ENCODE assay signal across 36 mouse cellular contexts in genomic region chr14:48722763-48723162, GRCm38 (mm10). TPM values are rescaled to one million over a fixed set of nuclear protein-coding genes. Genes with fewer than 3 reads are reported as not detected.
"Had no signal": no experiment of that assay in that cellular context is flagged by ENCODE, and none has a peak within 500 bp of the region (broad histone marks: within the 10 kb centered on the region; RNA-seq: fewer than 3 reads in every experiment).

No protein-coding gene starts in this region.

- ATAC-seq: hindbrain, embryonic 16.5 days; inflammation-experienced regulatory T-cells, adult 6 months; intestine, embryonic 15.5 days; intestine, postnatal 0 days; liver, embryonic 12.5 days had no signal

- H3K4me3 ChIP-seq: heart, embryonic 10.5 days; heart, embryonic 12.5 days; hindbrain, embryonic 10.5 days; hindbrain, embryonic 12.5 days; intestine, embryonic 15.5 days; layer of hippocampus, adult 2 months; left cerebral cortex, adult 2 months; limb, embryonic 13.5 days; limb, embryonic 15.5 days; liver, embryonic 12.5 days had no signal

- H3K9me3 ChIP-seq: heart, embryonic 10.5 days; heart, embryonic 12.5 days; hindbrain, embryonic 10.5 days; hindbrain, embryonic 12.5 days; intestine, embryonic 15.5 days; limb, embryonic 13.5 days; limb, embryonic 15.5 days; liver, embryonic 12.5 days had no signal

- DNase-seq: gastrocnemius, postnatal 10 days; gastrocnemius, postnatal 25 days; heart, adult 18-20 months; heart, postnatal 10 days; heart, postnatal 4 days; kidney, adult 18-20 months; kidney, adult 8-10 months; kidney, postnatal 10 days; kidney, postnatal 25 days; kidney, postnatal 4 days; left cerebral cortex, postnatal 4 days had no signal

- H3K27ac ChIP-seq: heart, embryonic 10.5 days; hindbrain, embryonic 10.5 days; hindbrain, embryonic 12.5 days; hindbrain, embryonic 14.5 days; intestine, embryonic 15.5 days; layer of hippocampus, adult 2 months; left cerebral cortex, adult 2 months; limb, embryonic 13.5 days; limb, embryonic 15.5 days; liver, embryonic 12.5 days; liver, embryonic 14.5 days had no signal

- H3K27me3 ChIP-seq: heart, embryonic 12.5 days; hindbrain, embryonic 12.5 days; intestine, embryonic 15.5 days; limb, embryonic 13.5 days; limb, embryonic 15.5 days; liver, embryonic 12.5 days had no signal

- H3K9ac ChIP-seq: heart, embryonic 12.5 days; hindbrain, embryonic 12.5 days; hindbrain, embryonic 14.5 days; intestine, embryonic 15.5 days; limb, embryonic 13.5 days; limb, embryonic 15.5 days; liver, embryonic 12.5 days; liver, embryonic 14.5 days had no signal

- H3K36me3 ChIP-seq: heart, embryonic 10.5 days; heart, embryonic 12.5 days; hindbrain, embryonic 10.5 days; hindbrain, embryonic 12.5 days; intestine, embryonic 15.5 days; limb, embryonic 13.5 days; limb, embryonic 15.5 days; liver, embryonic 12.5 days had no signal

- H3K4me1 ChIP-seq: heart, embryonic 10.5 days; heart, embryonic 12.5 days; hindbrain, embryonic 12.5 days; intestine, embryonic 15.5 days; limb, embryonic 13.5 days; limb, embryonic 15.5 days; liver, embryonic 12.5 days had no signal

- H3K4me2 ChIP-seq: heart, embryonic 12.5 days; hindbrain, embryonic 12.5 days; hindbrain, embryonic 14.5 days; intestine, embryonic 15.5 days; limb, embryonic 13.5 days; limb, embryonic 15.5 days; liver, embryonic 12.5 days had no signal

RNA-seq across cellular contexts. Expression of gene Otx2, which starts 49.1 kb away (rescaled TPM):
- total RNA-seq: gastrocnemius, adult 18-20 months; gastrocnemius, postnatal 10 days; gastrocnemius, postnatal 25 days; gastrocnemius, postnatal 4 days; granulocyte monocyte progenitor cell, adult 5-6 weeks; heart, adult 18-20 months; heart, postnatal 10 days; heart, postnatal 25 days; heart, postnatal 4 days; liver, adult 2 months had no signal
- polyA plus RNA-seq: heart, embryonic 14.5 days; heart, embryonic 16.5 days; inflammation-experienced regulatory T-cells, adult 6 months; intestine, postnatal 0 days; kidney, embryonic 14.5 days; kidney, embryonic 16.5 days; limb, embryonic 11.5 days; limb, embryonic 13.5 days; limb, embryonic 15.5 days; liver, adult 2 months; liver, embryonic 12.5 days had no signal
